Mouse (Mus musculus): ENCODE results near the gene Chn2.

Gene Chn2

DNA sequence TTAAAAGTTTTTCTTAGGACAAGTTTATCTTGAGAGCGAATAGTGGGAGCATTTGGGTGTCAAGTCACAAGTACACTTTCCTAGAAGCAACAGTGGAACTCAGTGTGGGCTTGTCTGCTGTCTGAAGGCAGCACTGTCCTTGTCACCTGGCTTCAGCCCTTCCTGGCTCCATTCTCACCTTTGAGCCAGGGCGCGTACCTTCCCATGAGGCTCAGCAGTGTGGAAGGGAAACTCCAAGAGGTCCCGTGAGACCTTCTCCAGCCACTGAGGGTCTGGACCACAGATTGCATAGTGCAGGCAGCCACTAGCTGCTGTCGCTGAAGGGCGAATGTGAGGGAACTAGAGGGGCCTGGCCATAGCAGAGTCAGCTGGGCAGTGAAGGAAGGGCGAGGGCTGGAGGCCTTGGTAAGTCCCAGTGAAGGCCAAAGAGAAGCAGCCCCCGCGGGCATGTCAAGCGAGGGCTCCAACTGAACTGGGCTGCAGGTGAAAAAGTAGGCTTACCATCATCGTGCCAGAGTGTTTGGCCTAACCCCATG is 293.8 kb downstream of the Chn2 start:
- no peak for DNase-seq (ENCODE audit: low spot score in 2 of 2)

DNA sequence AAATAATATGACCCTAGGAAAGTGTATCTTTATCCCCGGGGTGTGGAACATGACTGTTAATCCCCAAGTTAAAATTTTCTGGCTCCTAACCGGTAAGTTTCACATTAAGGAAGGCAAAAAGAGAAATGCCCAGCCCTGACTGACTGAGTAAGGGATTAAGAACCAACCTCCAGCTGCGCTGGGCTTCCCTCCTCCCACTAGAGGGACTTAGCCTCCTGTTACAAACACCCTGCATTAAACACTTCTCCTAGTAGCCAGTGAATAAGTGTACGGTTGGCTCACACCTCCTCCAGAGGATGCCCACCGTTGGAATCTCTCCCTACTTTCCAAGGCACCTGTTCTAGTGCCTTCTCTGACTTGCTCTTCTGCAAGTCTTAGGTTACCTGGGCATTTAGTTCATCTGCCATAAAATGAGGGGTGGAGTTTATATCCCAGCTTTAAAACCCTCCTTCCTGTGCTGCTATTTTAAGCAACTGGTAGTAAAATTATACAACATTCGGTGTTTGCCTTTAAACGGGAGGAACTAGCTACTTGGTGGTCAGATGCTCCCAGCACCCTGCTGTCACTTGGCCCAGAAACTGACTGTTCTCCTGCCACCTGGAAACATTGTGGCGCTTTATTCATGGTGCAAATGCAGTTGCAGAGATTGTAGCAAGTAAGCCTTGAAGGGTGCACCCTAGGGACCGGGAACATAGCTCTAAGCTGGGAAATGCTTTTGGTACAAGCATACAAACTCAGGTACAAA is 294.5 kb downstream of the Chn2 start:
- DNase-seq (ENCODE audit: low spot score in 2 of 2) = no peak

DNA sequence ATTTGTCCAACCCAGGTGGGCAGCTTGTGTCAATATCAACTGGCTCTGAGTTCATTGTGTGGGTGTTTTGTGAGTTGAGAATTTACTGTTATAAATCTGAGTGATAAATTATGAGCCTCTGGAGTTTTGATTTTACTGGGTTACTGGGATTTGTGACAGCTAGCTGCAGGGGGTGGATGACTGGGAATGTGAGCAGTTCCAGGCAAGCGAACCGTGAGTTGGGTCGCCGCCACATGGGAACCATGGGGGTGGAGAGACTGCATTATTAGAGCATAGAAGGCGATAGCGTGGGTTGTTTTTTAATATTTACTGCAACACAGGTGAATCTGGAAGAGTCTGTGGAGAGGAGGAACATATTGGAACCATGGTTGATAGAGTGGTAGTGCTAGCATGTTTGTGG is 298.0 kb downstream of the Chn2 start:
- DNase-seq (ENCODE audit: low spot score in 2 of 2) = no peak

DNA sequence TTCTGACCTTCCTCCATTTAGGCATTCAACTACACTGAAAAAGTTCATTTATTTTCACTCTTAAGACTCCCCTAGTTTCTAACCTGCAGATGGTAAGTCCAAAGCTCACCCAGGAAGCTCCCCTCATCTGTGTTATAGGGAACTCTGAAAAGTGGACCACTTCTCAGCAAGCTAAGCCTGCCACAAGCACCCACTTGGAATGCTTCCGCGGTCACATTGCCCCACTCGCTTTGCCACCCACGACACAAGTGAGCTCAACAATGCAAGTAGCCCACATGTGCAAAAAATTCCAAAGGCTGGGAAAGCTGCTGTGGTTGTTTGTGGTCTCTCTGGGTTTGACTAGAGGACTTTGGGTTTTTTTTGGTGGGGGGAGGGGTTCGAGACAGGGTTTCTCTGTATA is 301.8 kb downstream of the Chn2 start:
- no peak for DNase-seq (ENCODE audit: low spot score in 2 of 2)

DNA sequence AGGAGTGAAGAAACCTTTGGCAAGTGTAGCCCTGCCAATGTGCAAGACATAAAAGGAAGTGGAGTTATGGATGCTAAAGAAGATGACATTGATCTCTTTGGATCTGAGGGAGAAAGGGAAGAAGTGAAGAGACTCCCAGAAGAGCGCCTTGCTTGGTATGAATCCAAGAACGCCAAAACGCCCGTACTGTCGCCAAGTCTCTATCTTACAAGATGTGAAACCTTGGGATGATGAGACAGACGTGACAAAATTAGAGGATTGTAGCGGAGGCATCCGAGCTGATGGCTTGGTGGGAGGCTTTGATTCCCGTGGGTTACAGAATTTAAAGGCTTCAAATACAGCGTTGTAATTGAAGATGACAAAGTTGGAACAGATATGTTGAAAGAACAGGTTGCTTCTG is 302.9 kb downstream of the Chn2 start:
- DNase-seq (ENCODE audit: low spot score in 2 of 2) = no peak

Data from right cerebral cortex, postnatal 36 days (tissue).